Mouse (Mus musculus): Measurements from ENCODE around the gene Naglu.

DNA sequence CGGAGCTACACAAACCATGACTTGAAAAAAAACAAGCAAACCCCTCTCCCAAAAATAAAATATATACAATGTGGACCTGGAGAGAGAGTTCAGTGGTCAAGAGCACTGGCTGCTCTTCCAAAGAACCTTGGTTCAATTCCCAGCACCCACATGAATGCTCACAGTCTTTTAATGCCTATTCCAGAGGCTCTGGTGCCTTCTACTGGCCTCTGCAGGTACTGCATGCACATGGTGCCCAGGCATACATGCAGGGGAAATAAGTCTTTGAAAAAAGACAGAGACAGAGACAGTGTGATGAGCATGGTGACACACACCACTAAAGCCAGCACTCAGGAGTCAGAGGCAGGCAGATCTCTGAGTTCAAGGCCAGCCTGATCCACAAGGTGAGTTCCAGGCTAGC, 15.8 kb upstream of the Naglu start:
- peak; percentile 70 for TF ChIP-seq CTCF (IDR thresholded peaks at IDR 0.05; ENCODE audit: low read depth)
- TF ChIP-seq EP300 (IDR thresholded peaks at IDR 0.05; ENCODE audit: low read depth) = no peak
